Mouse (Mus musculus) urinary bladder, postnatal 14 days (tissue): ENCODE measurements around the gene Parp8.

Experiments used
- DNase-seq: peaks from one replicate; pipeline ENCODE4 v3.0.0; 2021; ENCODE audit warnings: low spot score

The Parp8 gene

DNA sequence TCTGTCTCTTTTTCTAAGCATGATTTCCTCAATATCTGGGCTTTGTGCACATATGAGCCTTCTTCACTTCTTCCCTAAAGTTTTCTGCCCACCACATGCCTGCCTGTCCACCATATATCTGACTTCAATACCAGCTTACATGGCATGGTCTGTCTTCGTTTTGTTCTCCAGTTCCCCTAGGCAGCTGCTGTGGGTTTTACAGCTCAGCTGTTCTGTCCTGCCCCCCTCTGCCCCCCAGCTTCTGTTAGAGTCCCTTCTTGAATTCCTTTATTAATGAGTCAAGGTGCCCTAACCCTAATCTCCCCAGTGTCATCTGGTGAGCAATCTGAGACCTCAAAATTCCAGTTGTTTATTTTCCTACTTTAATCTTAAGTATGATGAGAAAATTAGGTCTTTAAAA, 155.1 kb downstream of the Parp8 start:
- no peak for DNase-seq

GRCm38 (mm10) chr13:116843937-116844336, 181.4 kb downstream of the Parp8 start:
- DNase-seq, result no peak

DNA sequence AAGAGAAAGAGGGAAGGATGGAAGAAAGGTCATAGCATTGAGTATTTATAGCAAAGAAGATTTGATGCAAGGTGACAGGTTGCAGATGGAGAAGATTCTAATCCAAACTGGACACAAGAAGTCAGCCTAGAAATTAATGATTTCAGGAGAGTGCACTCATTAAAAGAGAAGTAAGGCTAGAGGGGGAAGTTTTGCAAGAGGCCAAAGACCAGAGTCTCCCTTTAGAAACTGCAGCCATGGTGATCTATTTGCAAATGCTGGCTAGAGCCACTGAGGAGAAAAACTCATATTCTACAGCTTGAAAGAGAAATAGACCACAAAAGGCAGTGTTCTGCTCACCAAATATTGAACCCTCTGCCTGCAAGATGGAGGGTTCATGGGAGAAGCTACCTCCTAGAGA, 194.4 kb downstream of the Parp8 start:
- DNase-seq, result no peak

GRCm38 (mm10) chr13:116829015-116829414, 196.3 kb downstream of the Parp8 start:
- DNase-seq, result no peak

- DNase-seq, result no peak
These were observed 213.9 kb downstream of the Parp8 start for GRCm38 (mm10) chr13:116811456-116811855.
